Mouse (Mus musculus): ENCODE results near the gene Cenph.

GRCm38 (mm10) chr13:100777491-100777890 lies 1.8 kb upstream of the Cenph start:
- no peak for TF ChIP-seq MAX (IDR thresholded peaks at IDR 0.05; ENCODE audit: low read depth)
- no peak for TF ChIP-seq CEBPB (IDR thresholded peaks at IDR 0.05; ENCODE audit: insufficient read depth, poor library complexity, severe bottlenecking)
- TF ChIP-seq MYOD1 (IDR thresholded peaks at IDR 0.05; ENCODE audit: control insufficient read depth in 1 of 3, insufficient read length in 2 of 3, low read depth in 2 of 3): no peak
- no peak for TF ChIP-seq POLR2A (IDR thresholded peaks at IDR 0.05; ENCODE audit: insufficient read length, low read depth)
- no peak for TF ChIP-seq USF1 (IDR thresholded peaks at IDR 0.05; ENCODE audit: low read depth)
- TF ChIP-seq TCF12 (IDR thresholded peaks at IDR 0.05; ENCODE audit: insufficient read depth, poor library complexity, severe bottlenecking): no peak
- no peak for TF ChIP-seq TCF3 (IDR thresholded peaks at IDR 0.05; ENCODE audit: insufficient read length, low read depth)
- TF ChIP-seq E2F4 (IDR thresholded peaks at IDR 0.05; ENCODE audit: insufficient read depth): no peak
